In genomic region chr19:53892838-53893359, GRCm38 (mm10) we compare ENCODE assay signal across 9 mouse cellular contexts. TPM values are rescaled to one million over a fixed set of nuclear protein-coding genes. Genes with fewer than 3 reads are reported as not detected.
DNase-seq lines count a peak whose midpoint lies in the region; ATAC-seq lines count a peak whose summit lies in the region.
"Had no signal": no experiment of that assay in that cellular context is flagged by ENCODE, and none has a peak within 500 bp of the region (broad histone marks: within the 10 kb centered on the region; RNA-seq: fewer than 3 reads in every experiment).

No protein-coding gene starts in this region.

- no peaks in the 10 kb centered on the region for H3K9me3 ChIP-seq in kidney, embryonic 16.5 days (ENCODE audit: low read length)
- H3K9me3 ChIP-seq in hindbrain, embryonic 14.5 days (ENCODE audit: control insufficient read depth, low read length): no peaks in the 10 kb centered on the region
- no peaks in the 10 kb centered on the region for H3K9me3 ChIP-seq in forebrain, embryonic 12.5 days
- H3K9me3 ChIP-seq: hindbrain, embryonic 15.5 days had no signal

- WGBS in kidney, embryonic 16.5 days: 61% methylated on average over 9 of the region's 9 CpGs
- 83% methylated on average over 9 of the region's 9 CpGs for WGBS in hindbrain, embryonic 14.5 days
- 72% methylated on average over 9 of the region's 9 CpGs for WGBS in forebrain, embryonic 12.5 days

- H3K36me3 ChIP-seq in kidney, embryonic 16.5 days (ENCODE audit: insufficient read depth, low read length): no peaks in the 10 kb centered on the region
- no peaks in the 10 kb centered on the region for H3K36me3 ChIP-seq in hindbrain, embryonic 14.5 days (replicated peaks; ENCODE audit: control insufficient read depth, insufficient read depth)
- no peaks in the 10 kb centered on the region for H3K36me3 ChIP-seq in forebrain, embryonic 12.5 days (replicated peaks)
- H3K36me3 ChIP-seq: hindbrain, embryonic 15.5 days had no signal

- DNase-seq in kidney, postnatal 10 days: no peak
- peak; percentile 60 for DNase-seq in MEL-GATA-1-ER (ENCODE audit: extremely low read depth, low read depth)
- DNase-seq in hindbrain, embryonic 14.5 days (ENCODE audit: low spot score): no peak
- no peak for DNase-seq in urinary bladder, postnatal 10 days (ENCODE audit: low spot score)

- peak overlapping the region; percentile 78; the same call in 1 of the 2 replicates for H3K27ac ChIP-seq in kidney, embryonic 16.5 days (ENCODE audit: low read length)
- no peak overlapping the region for H3K27ac ChIP-seq in hindbrain, embryonic 14.5 days
- no peak overlapping the region for H3K27ac ChIP-seq in forebrain, embryonic 12.5 days
- H3K27ac ChIP-seq: hindbrain, embryonic 15.5 days had no signal

- no peak for ATAC-seq in kidney, embryonic 16.5 days (ENCODE audit: low FRiP score, low TSS enrichment)
- peak; percentile 48 for ATAC-seq in granulocyte monocyte progenitor cell, adult 5-6 weeks (replicated peaks; ENCODE audit: poor library complexity, severe bottlenecking)
- ATAC-seq in megakaryocyte, adult 5-6 weeks (ENCODE audit: poor library complexity, severe bottlenecking): peak; percentile 37
- no peak for ATAC-seq in hindbrain, embryonic 14.5 days (ENCODE audit: low FRiP score)
- no peak for ATAC-seq in forebrain, embryonic 12.5 days (ENCODE audit: low FRiP score)

- peaks cover 24% of the 10 kb centered on the region; the same call in 1 of the 2 replicates for H3K4me1 ChIP-seq in kidney, embryonic 16.5 days (ENCODE audit: insufficient read depth, low read length)
- 0 out of 2 replicates have a peak, but pooled peaks cover 3% of the 10 kb centered on the region for H3K4me1 ChIP-seq in hindbrain, embryonic 14.5 days (replicated peaks; ENCODE audit: control insufficient read depth, insufficient read depth, low read length)
- H3K4me1 ChIP-seq in forebrain, embryonic 12.5 days: peaks cover 2% of the 10 kb centered on the region
- H3K4me1 ChIP-seq: hindbrain, embryonic 15.5 days had no signal

- H3K9ac ChIP-seq in kidney, embryonic 16.5 days (replicated peaks; ENCODE audit: low read length): no peak overlapping the region
- H3K9ac ChIP-seq in hindbrain, embryonic 14.5 days: no peak overlapping the region
- H3K9ac ChIP-seq in forebrain, embryonic 12.5 days: no peak overlapping the region
- H3K9ac ChIP-seq: hindbrain, embryonic 15.5 days had no signal

- H3K4me3 ChIP-seq in kidney, embryonic 16.5 days (ENCODE audit: low read length): no peak overlapping the region
- no peak overlapping the region for H3K4me3 ChIP-seq in hindbrain, embryonic 14.5 days (replicated peaks; ENCODE audit: low read length)
- no peak overlapping the region for H3K4me3 ChIP-seq in forebrain, embryonic 12.5 days (replicated peaks)
- H3K4me3 ChIP-seq: hindbrain, embryonic 15.5 days had no signal

- H3K27me3 ChIP-seq in kidney, embryonic 16.5 days (ENCODE audit: insufficient read depth, low read length): no peaks in the 10 kb centered on the region
- no peaks in the 10 kb centered on the region for H3K27me3 ChIP-seq in hindbrain, embryonic 14.5 days (ENCODE audit: control insufficient read depth, insufficient read depth, low read length)
- no peaks in the 10 kb centered on the region for H3K27me3 ChIP-seq in forebrain, embryonic 12.5 days
- H3K27me3 ChIP-seq: hindbrain, embryonic 15.5 days had no signal

- no peak overlapping the region for H3K4me2 ChIP-seq in kidney, embryonic 16.5 days (replicated peaks; ENCODE audit: low read depth, low read length)
- no peak overlapping the region for H3K4me2 ChIP-seq in hindbrain, embryonic 14.5 days (replicated peaks)
- no peak overlapping the region for H3K4me2 ChIP-seq in forebrain, embryonic 12.5 days
- H3K4me2 ChIP-seq: hindbrain, embryonic 15.5 days had no signal

RNA-seq across cellular contexts. Expression of gene Pdcd4, which starts 0.9 kb away (rescaled TPM):
- polyA plus RNA-seq in kidney, embryonic 16.5 days (2015; fragmentation: Nextera tagmentation; extraction: Ambion mirVana): 106 and 122 TPM in 2 replicates
- total RNA-seq in granulocyte monocyte progenitor cell, adult 5-6 weeks (2014; fragmentation: Nextera tagmentation): 267 and 284 TPM in 2 replicates
- 437 and 499 TPM in 2 replicates for total RNA-seq in granulocyte monocyte progenitor cell, adult 5-6 weeks (2017)
- total RNA-seq in megakaryocyte, adult 5-6 weeks (2015): 60.2 and 73.4 TPM in 2 replicates
- total RNA-seq in megakaryocyte, adult 5-6 weeks (2017): 79.2 and 85.9 TPM in 2 replicates
- polyA plus RNA-seq in hindbrain, embryonic 14.5 days (2014; fragmentation: Nextera tagmentation; extraction: Ambion mirVana): 51.8 and 58.0 TPM in 2 replicates
- 110 and 111 TPM in 2 replicates for polyA plus RNA-seq in forebrain, embryonic 12.5 days (2016; fragmentation: Nextera tagmentation; extraction: Ambion mirVana)

RNA-seq across cellular contexts. Expression of gene Shoc2, which starts 51.2 kb away (rescaled TPM):
- polyA plus RNA-seq in kidney, embryonic 16.5 days (2015; fragmentation: Nextera tagmentation; extraction: Ambion mirVana): 43.1 and 48.9 TPM in 2 replicates
- total RNA-seq in granulocyte monocyte progenitor cell, adult 5-6 weeks (2014; fragmentation: Nextera tagmentation): 28.4 and 30.1 TPM in 2 replicates
- 42.8 and 55.2 TPM in 2 replicates for total RNA-seq in granulocyte monocyte progenitor cell, adult 5-6 weeks (2017)
- total RNA-seq in megakaryocyte, adult 5-6 weeks (2015): 67.1 and 67.3 TPM in 2 replicates
- 67.6 and 70.3 TPM in 2 replicates for total RNA-seq in megakaryocyte, adult 5-6 weeks (2017)
- 75.3 and 83.0 TPM in 2 replicates for polyA plus RNA-seq in hindbrain, embryonic 14.5 days (2014; fragmentation: Nextera tagmentation; extraction: Ambion mirVana)
- polyA plus RNA-seq in forebrain, embryonic 12.5 days (2016; fragmentation: Nextera tagmentation; extraction: Ambion mirVana): 76.2 and 77.4 TPM in 2 replicates

RNA-seq across cellular contexts. Expression of gene Bbip1, which starts 51.5 kb away (rescaled TPM):
- 64.5 and 76.3 TPM in 2 replicates for polyA plus RNA-seq in kidney, embryonic 16.5 days (2015; fragmentation: Nextera tagmentation; extraction: Ambion mirVana)
- 63.6 and 91.9 TPM in 2 replicates for total RNA-seq in granulocyte monocyte progenitor cell, adult 5-6 weeks (2014; fragmentation: Nextera tagmentation)
- total RNA-seq in granulocyte monocyte progenitor cell, adult 5-6 weeks (2017): 33.7 and 37.1 TPM in 2 replicates
- 154 and 163 TPM in 2 replicates for total RNA-seq in megakaryocyte, adult 5-6 weeks (2015)
- total RNA-seq in megakaryocyte, adult 5-6 weeks (2017): 77.1 and 79.1 TPM in 2 replicates
- polyA plus RNA-seq in hindbrain, embryonic 14.5 days (2014; fragmentation: Nextera tagmentation; extraction: Ambion mirVana): 149 and 155 TPM in 2 replicates
- polyA plus RNA-seq in forebrain, embryonic 12.5 days (2016; fragmentation: Nextera tagmentation; extraction: Ambion mirVana): 138 and 139 TPM in 2 replicates

Comparison
In these comparisons a context has a peak if more than half of its experiments do, and no peak if none do; other contexts are left out.
1. ATAC-seq: peak in granulocyte monocyte progenitor cell, adult 5-6 weeks (single experiment) and megakaryocyte, adult 5-6 weeks (single experiment); none in kidney, embryonic 16.5 days (single experiment), hindbrain, embryonic 14.5 days (single experiment) and forebrain, embryonic 12.5 days (single experiment).